22 mouse cellular contexts compared by ENCODE assay signal in the genomic region with DNA sequence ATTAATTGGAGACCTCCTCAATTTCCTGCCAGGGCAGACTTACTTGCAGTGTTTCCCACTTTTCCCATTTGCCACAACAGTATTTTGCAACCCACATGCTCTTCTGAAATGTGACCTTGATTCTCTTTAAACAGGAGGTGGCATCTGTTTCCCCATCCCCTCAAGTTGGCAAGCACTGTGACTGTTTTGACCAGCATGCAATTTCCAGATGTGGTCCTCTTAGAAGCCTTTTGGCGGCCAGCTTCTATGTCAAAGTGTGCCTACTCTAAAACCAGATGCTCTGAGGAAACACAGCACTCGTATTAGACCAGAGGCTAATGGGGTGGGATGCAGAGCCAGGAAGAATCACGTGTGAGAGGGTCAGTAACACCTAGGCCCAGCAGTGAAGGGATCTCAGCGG. TPM values are rescaled to one million over a fixed set of nuclear protein-coding genes. Genes with fewer than 3 reads are reported as not detected.
DNase-seq lines count a peak whose midpoint lies in the region; ATAC-seq and TF ChIP-seq lines count a peak whose summit lies in the region.
"Had no signal": no experiment of that assay in that cellular context is flagged by ENCODE, and none has a peak within 500 bp of the region (broad histone marks: within the 10 kb centered on the region; RNA-seq: fewer than 3 reads in every experiment).

No protein-coding gene starts in this region.

- peaks cover 12% of the 10 kb centered on the region for H3K4me1 ChIP-seq in lung, adult 2 months (ENCODE audit: control insufficient read depth, insufficient read depth, low read length)
- H3K4me1 ChIP-seq in brown adipose tissue, adult 24 weeks (ENCODE audit: control insufficient read depth, insufficient read depth, insufficient read length, low read length), result peaks cover 18% of the 10 kb centered on the region
- H3K4me1 ChIP-seq in limb, embryonic 11.5 days (ENCODE audit: control insufficient read depth, insufficient read depth, low read length), result no peaks in the 10 kb centered on the region
- H3K4me1 ChIP-seq: hindbrain, embryonic 13.5 days; intestine, embryonic 15.5 days; stomach, embryonic 15.5 days had no signal

- no peak overlapping the region for H3K4me2 ChIP-seq in limb, embryonic 11.5 days (ENCODE audit: low read depth, severe bottlenecking)
- H3K4me2 ChIP-seq: embryonic facial prominence, embryonic 12.5 days; heart, embryonic 12.5 days; hindbrain, embryonic 13.5 days; intestine, embryonic 15.5 days; limb, embryonic 13.5 days; lung, embryonic 14.5 days; stomach, embryonic 15.5 days had no signal

- H3K27me3 ChIP-seq in limb, embryonic 11.5 days (ENCODE audit: control insufficient read depth, insufficient read depth, low read length), result no peaks in the 10 kb centered on the region
- H3K27me3 ChIP-seq: embryonic facial prominence, embryonic 12.5 days; heart, embryonic 12.5 days; hindbrain, embryonic 13.5 days; intestine, embryonic 15.5 days; limb, embryonic 13.5 days; stomach, embryonic 15.5 days had no signal

- no peaks in the 10 kb centered on the region for H3K9me3 ChIP-seq in limb, embryonic 11.5 days (ENCODE audit: control insufficient read depth, low read length)
- H3K9me3 ChIP-seq: embryonic facial prominence, embryonic 12.5 days; heart, embryonic 12.5 days; hindbrain, embryonic 13.5 days; intestine, embryonic 15.5 days; limb, embryonic 13.5 days; stomach, embryonic 15.5 days had no signal

- TF ChIP-seq POLR2A in lung, adult 2 months (IDR thresholded peaks at IDR 0.05; ENCODE audit: borderline replicate concordance, extremely low read depth, low read depth, low read length), result no peak

- no peak for TF ChIP-seq CTCF in gastrocnemius, adult 2 months (IDR thresholded peaks at IDR 0.05)
- TF ChIP-seq CTCF in lung, adult 2 months (IDR thresholded peaks at IDR 0.05; ENCODE audit: insufficient read depth, low read length), result no peak

- no peak overlapping the region for H3K9ac ChIP-seq in limb, embryonic 11.5 days (ENCODE audit: low read length)
- H3K9ac ChIP-seq: embryonic facial prominence, embryonic 12.5 days; heart, embryonic 12.5 days; hindbrain, embryonic 13.5 days; intestine, embryonic 15.5 days; limb, embryonic 13.5 days; lung, embryonic 14.5 days; stomach, embryonic 15.5 days had no signal

- H3K4me3 ChIP-seq in gastrocnemius, adult 2 months, result no peak overlapping the region
- no peak overlapping the region for H3K4me3 ChIP-seq in lung, adult 2 months (replicated peaks; ENCODE audit: extremely low read depth, low read depth, low read length)
- H3K4me3 ChIP-seq in brown adipose tissue, adult 24 weeks (ENCODE audit: insufficient read depth, low read depth, low read length), result no peak overlapping the region
- no peak overlapping the region for H3K4me3 ChIP-seq in limb, embryonic 11.5 days (ENCODE audit: low read depth, low read length)
- H3K4me3 ChIP-seq: embryonic facial prominence, embryonic 12.5 days; heart, embryonic 12.5 days; hindbrain, embryonic 13.5 days; intestine, embryonic 15.5 days; limb, embryonic 13.5 days; stomach, embryonic 15.5 days had no signal

- WGBS in lung, adult 2 months, result 36% methylated on average over 4 of the region's 4 CpGs
- 21% methylated on average over 4 of the region's 4 CpGs for WGBS in limb, embryonic 11.5 days

- peak overlapping the region; percentile 31; the same call in 1 of the 2 replicates for H3K27ac ChIP-seq in gastrocnemius, adult 2 months
- peak overlapping the region; percentile 50 for H3K27ac ChIP-seq in brown adipose tissue, adult 24 weeks (replicated peaks; ENCODE audit: low read depth, low read length)
- H3K27ac ChIP-seq in limb, embryonic 11.5 days (replicated peaks; ENCODE audit: low read depth, low read length), result no peak overlapping the region
- H3K27ac ChIP-seq: embryonic facial prominence, embryonic 12.5 days; hindbrain, embryonic 13.5 days; intestine, embryonic 15.5 days; limb, embryonic 13.5 days; stomach, embryonic 15.5 days had no signal

- peak; percentile 87; the same call in 1 of the 2 replicates for ATAC-seq in limb, embryonic 11.5 days (ENCODE audit: insufficient number of reproducible peaks, low FRiP score, low TSS enrichment, low read depth)
- ATAC-seq: forebrain, embryonic 14.5 days; intestine, embryonic 15.5 days; midbrain, embryonic 16.5 days had no signal

- peak; percentile 19 for DNase-seq in gastrocnemius, adult 2 months
- no peak for DNase-seq in gastrocnemius, postnatal 10 days
- peak; percentile 12 to 38 for DNase-seq in lung, adult 18-20 months
- no peak for DNase-seq in lung, adult 2 months
- peak; percentile 42 for DNase-seq in limb, embryonic 11.5 days (ENCODE audit: low spot score)
- DNase-seq in MN1 (ENCODE audit: low spot score), result no peak
- DNase-seq: cerebellum, adult 9-11 months; gastrocnemius, postnatal 36 days; kidney, adult 9 months; kidney, postnatal 4 days; lung, embryonic 14.5 days; right cerebral cortex, postnatal 14 days; thymus, adult 2 months had no signal

- intact Hi-C loops in gastrocnemius, adult 2 months (cut with DNase I), result no loop called here

- H3K36me3 ChIP-seq in limb, embryonic 11.5 days (ENCODE audit: control insufficient read depth, insufficient read depth, low read length), result no peaks in the 10 kb centered on the region
- H3K36me3 ChIP-seq: intestine, embryonic 15.5 days; stomach, embryonic 15.5 days had no signal

RNA-seq across cellular contexts. Expression of a gene that starts 20.5 kb away (rescaled TPM):
- under 1 TPM; 0.59 to 0.82 TPM for total RNA-seq in gastrocnemius, adult 2 months (2021)
- 1 to 10 TPM; 3.0 to 3.1 TPM for total RNA-seq in gastrocnemius, postnatal 10 days (2021)
- 1.5 and 2.7 TPM in 2 replicates for polyA plus RNA-seq in lung, adult 2 months (2012; rRNA removed)
- polyA plus RNA-seq in brown adipose tissue, adult 24 weeks (2012; ENCODE audit: insufficient read depth, insufficient read length, missing spikeins), result 15.0 and 19.7 TPM in 2 replicates
- polyA plus RNA-seq in limb, embryonic 11.5 days (2014; fragmentation: Nextera tagmentation; extraction: Ambion mirVana), result 21.2 and 21.7 TPM in 2 replicates

Comparison
In these comparisons a context has a peak if more than half of its experiments do, and no peak if none do; other contexts are left out.
1. DNase-seq: peak in gastrocnemius, adult 2 months (single experiment), lung, adult 18-20 months (2 of 2) and limb, embryonic 11.5 days (single experiment); none in gastrocnemius, postnatal 10 days (single experiment), lung, adult 2 months (single experiment) and MN1 (single experiment).